Mouse (Mus musculus): ENCODE results near the gene Plxna4.

GRCm38 (mm10) chr6:32260341-32260740 lies 327.7 kb downstream of the Plxna4 start:
- TF ChIP-seq POLR2A (IDR thresholded peaks at IDR 0.05; ENCODE audit: low read depth, low read length), result no peak
- TF ChIP-seq CTCF (IDR thresholded peaks at IDR 0.05; ENCODE audit: borderline replicate concordance, insufficient read depth, low read length), result no peak
